Mouse (Mus musculus) thymus, postnatal 4 days (tissue): ENCODE results near the gene Kalrn.
A peak's percentile ranks its signal among the peaks of the same experiment; 100 is the strongest.

Experiments
- DNase-seq: peaks from one replicate; pipeline ENCODE4 v3.0.0; 2021

Kalrn gene

DNA sequence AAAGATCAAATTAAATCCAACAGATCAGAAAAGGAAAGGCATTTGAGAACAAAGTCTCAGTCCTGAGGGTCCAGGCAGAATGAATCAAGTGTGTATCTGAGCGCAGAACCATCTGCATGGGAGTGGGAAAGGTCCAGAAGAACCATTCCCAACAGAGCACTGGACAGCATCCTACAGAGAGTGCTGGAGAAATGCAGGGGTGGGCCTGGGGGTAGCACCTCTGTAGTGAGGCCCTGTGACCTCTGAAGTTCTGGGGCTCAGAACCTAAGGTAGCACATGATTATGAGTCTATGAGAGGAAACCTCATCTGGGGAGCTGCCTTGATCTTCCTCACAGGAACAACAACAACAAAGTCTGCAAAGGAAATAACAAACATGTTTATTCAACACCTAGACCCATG, 20.6 kb downstream of the Kalrn start:
- DNase-seq: no peak

GRCm38 (mm10) chr16:34549470-34549999, 23.8 kb downstream of the Kalrn start:
- no peak for DNase-seq

DNA sequence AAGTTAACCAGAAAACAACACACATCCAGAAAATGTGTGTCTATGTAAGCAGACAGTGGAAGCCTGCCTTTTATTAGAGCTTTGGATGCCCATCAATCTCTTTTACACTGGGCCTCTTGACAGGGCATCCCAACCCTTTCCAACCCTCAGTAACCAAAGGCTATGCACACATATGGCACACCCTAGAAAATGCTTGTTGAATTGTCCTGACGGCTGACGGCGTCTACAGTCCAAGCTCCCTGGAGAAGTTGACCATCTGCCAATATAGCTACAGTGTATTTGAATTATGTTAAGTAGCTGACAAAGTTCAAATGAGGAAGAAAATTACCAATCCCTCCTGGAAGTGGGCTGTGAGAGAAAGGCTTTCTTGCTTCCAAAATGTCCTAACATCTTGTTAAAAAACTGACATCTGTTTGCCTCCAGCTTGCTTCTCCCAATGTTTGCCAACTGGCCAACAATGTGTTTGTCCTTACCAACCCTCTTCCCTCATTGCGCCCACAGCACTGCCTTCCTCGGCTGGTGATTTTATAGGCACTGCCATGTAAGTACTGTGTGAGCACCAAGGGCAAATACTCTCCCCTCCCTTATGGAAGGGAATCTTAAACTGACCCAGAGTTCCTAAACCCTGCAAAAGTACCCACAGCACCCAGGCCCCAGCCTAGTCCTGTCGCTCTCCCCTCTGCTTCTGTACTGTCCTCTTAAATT, 26.4 kb downstream of the Kalrn start:
- DNase-seq: no peak

DNA sequence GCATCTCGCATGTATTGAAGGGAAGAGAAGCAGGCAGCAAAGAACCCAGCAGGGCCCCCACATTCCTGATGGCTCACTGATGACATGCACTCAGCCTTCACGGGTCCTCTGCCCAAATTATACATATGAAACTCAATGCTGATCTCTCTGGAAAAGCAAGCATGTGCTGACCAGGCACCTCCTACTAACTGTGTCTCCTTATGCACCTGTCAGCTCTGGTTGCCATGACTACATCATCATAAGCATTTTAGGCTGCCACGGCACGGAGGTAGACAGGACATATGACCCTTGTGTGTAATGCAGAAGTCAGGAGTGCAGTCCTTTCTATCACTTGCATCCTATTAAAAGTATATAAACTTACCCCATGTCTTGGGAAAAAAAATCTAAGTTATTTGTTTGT, 29.6 kb downstream of the Kalrn start:
- no peak for DNase-seq

DNA sequence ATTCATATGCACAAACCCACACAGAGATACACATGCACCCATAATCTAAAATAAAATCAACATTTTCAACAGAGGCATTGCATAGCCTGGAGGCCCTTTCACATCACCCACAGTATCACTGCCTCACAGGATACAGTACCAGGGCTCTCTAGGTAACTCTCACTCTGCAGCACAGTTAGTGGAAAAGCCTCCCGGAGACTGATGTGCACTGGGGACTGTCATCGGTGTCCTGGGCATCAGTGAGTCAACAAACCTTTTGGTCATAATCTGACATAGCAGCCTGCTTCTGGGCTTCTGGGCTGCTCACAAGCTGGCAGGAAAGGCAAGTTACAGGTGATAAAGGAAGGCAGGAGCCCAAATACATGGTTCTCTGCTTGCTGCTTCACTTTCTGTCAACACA, 31.0 kb downstream of the Kalrn start:
- no peak for DNase-seq

DNA sequence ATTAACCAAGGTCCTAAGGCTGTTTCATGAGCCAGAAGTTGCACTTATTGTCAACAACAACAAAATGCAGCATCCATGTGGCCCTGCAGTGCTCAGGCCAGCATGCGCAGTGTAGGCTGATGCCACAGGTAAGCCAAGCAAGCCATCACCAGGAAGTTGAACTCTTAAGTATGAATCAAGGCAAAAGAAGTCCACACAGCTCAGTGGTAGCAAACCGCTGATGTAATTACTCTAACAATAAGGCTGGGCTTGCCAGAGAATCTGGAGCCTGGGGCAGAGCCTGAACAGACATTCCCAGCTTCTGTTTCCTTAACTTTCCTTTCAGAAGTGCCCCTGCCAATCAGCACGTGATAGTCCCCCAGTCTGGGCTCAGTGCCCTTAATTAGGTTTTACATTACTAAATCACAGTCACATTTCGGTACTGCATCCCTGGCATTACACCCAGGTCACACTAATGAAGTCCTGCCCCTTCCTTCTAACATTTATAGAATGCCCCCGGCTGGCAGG, 34.6 kb downstream of the Kalrn start:
- no peak for DNase-seq

DNA sequence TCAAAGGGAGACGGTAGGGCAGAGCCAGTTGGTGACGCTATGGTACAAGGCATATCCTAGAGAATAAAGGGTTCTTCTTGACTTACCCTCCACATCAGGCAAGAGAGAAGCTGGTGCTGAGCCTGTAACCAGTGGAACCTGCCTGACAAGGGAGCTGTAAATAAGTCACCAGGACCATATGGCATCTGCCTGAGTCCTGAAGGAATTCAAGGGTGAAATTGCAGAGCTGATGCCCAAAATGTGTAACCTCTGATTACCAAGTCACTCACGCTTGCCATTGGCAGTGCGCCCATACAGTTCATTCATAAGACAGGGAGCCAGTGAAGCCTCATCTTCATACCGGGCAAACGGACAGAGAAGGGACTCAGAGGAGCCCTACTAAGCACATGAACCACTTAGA, 37.0 kb downstream of the Kalrn start:
- no peak for DNase-seq

DNA sequence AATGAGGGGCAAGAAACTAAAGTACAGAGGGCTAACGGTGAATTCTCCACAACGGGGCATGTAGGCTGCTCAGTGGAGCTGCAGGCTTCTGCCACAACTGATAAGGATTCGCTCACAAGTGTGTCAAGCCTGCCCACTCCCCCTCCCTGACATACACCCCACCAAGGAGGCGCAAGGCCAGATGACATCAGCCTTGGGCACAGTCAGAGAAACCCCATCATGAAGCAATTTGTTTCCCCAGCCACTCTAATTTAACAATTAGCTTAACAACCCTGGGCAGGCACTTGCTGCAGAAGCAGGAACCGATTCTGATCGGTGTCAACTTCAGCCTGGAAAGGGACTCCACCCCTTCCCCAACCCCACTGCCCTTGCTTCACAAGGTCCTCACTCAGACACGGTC, 38.2 kb downstream of the Kalrn start:
- DNase-seq: no peak

DNA sequence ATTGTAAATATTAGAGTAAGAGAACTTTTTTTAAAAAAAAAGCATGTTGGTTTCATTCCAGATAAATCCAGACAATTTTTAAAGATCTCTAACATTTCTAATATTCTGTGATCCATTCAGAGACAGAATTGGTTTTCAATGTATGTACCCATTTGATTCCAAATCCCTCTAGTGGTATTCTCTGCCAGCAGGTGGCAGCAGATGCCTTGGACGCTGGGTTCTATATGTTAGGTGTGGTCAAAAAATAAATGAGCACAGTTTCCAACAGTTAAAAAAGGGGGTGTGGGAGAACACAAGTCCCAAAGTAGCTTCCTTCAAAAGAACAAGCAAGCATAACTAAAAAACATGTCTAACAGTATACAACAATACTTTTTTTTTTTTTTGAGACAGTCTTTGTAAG, 41.8 kb downstream of the Kalrn start:
- DNase-seq: peak; percentile 65

DNA sequence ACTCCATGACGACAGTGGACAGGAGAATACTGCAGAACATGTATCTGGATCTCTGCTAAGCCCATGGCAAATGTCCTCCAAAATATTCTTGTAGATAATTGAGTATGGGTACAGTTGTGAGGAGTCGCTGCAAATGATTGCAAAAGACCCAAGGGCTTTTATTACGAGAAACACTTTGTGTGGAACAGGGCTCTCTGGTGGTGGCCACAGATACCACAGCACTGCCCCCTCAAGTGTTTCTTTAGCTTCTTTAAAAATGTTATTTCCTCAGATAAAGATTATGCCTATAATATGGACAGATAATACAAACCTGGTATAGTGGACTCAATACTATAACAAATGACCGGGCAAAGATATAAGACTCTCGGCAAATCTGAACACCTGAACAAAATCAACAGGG, 43.3 kb downstream of the Kalrn start:
- DNase-seq: no peak

- DNase-seq: no peak
Measured at GRCm38 (mm10) chr16:34528234-34528983, 44.9 kb downstream of the Kalrn start.

- no peak for DNase-seq
Measured at GRCm38 (mm10) chr16:34526378-34526777, 47.0 kb downstream of the Kalrn start.

GRCm38 (mm10) chr16:34525866-34526265, 47.5 kb downstream of the Kalrn start:
- no peak for DNase-seq

GRCm38 (mm10) chr16:34525205-34525604, 48.1 kb downstream of the Kalrn start:
- no peak for DNase-seq

DNA sequence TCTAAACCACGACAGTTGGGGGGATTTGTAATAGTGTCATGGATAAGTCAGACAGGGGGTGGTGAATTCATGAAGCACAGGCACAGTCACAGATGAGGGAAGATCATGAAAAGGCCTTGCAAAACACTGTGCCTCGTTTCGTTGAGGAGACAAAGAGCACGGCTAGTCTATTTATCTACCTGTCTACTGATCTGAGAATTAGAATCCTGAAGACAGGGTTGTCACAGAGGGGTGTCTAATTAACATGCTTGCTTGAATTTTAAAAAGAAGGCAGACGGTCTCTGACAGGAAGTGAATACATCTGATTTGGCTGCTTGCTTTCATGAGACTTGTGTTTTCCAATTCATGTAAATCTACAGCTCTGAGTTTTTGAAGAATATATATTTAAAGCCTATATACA, 52.3 kb downstream of the Kalrn start:
- DNase-seq: no peak

DNA sequence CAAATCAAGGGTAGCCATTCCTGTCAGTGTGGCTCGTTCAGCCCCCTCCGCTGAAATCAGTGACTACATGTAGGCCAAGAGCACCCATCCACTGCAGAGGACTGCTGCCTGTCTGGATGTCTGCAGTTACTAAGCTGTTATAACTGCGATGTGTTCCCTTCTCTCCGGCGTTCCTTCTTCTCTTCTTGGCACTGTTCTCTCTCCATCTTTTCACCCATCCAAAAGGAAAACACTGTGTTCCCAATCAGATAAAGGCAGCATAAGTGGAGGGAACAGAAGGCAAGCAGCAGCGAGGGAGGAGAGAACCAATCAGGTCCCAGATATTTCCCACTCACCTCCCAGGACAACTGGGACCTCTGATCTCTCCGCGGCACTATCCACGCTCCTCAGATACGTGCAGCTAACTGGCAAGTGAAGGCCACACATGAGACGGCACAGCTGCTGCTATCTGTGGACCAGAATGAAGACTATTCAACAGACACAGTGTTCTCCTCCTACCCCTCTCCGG, 56.4 kb downstream of the Kalrn start:
- no peak for DNase-seq

DNA sequence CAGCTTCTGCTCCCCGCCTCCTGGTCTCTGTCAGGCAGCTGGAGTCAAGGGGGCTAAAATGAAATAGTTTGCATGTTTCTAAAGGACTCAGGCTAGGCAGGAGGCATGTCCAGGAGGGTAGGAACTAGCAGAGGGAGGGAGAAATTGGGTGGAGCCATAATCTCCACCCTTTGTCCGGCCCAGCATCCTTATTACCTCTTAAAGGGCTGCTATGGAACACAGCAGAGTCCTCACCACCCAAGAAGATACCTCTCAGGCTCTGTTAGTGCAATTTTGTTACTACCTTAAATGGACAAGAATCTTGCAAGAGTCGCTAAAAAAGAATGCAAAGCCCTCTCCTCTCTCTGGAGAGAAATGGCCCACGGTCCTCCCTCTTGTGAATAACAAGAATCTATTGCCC, 57.8 kb downstream of the Kalrn start:
- DNase-seq: no peak

GRCm38 (mm10) chr16:34513956-34514593, 59.3 kb downstream of the Kalrn start:
- peak; percentile 16 for DNase-seq

GRCm38 (mm10) chr16:34512326-34512725, 61.0 kb downstream of the Kalrn start:
- DNase-seq: no peak

GRCm38 (mm10) chr16:34508125-34508524, 65.2 kb downstream of the Kalrn start:
- DNase-seq: no peak

GRCm38 (mm10) chr16:34506048-34506447, 67.3 kb downstream of the Kalrn start:
- no peak for DNase-seq

DNA sequence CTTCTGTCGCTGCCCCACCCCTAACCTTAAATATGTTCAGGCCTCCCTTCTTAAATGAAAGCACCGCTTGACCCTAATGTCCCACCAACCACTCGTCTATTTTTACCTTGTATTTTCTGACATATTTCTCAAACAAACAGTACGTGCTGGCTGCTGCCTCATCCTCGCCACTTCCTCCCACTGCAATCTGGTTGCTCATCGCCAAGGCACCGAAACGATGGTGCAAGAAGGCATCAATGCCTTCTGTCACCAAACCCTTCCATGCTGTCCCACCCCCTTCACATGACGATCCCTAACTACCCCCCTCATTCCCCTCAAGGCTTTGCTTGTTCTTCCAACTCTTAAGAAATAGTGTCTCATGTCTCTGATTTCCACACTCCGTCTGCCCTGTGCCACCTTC, 69.1 kb downstream of the Kalrn start:
- DNase-seq: no peak

- no peak for DNase-seq
Measured at GRCm38 (mm10) chr16:34502110-34502509, 71.2 kb downstream of the Kalrn start.

DNA sequence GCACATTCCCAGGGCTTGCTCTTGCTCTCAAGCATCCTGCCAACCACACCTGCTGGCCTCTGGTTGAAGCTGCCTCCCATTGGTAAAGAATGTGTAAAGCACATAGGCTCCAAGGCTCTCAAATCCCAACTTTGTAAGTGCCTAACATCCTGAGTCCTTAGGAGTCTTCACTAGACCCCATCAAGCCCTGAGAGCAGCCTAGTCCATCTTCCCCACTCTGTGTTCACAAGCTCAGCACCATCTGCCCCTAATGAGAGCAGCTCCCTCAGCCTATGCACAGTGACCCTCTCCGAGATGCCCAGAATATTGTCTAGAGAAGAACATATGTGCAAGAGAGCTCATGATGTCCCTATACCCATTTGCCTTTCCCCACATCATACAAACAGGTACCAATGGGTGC, 78.6 kb downstream of the Kalrn start:
- DNase-seq: no peak
